Mouse (Mus musculus) ES-Bruce4 (cell line): Measurements from ENCODE around the gene Cracr2b. TPM values are rescaled to one million over a fixed set of nuclear protein-coding genes. Genes with fewer than 3 reads are reported as not detected.

ENCODE experiments used
- H3K27ac ChIP-seq: 2 replicates; pipeline ENCODE4 v1.5.1; 2012; ENCODE audit warnings: low read length, inconsistent platforms; ENCODE audit not compliant: insufficient read depth
- H3K27me3 ChIP-seq: 2 replicates; pipeline ENCODE4 v1.6.1; 2012; ENCODE audit warnings: mild to moderate bottlenecking, low read length, inconsistent platforms; ENCODE audit not compliant: control insufficient read depth, poor library complexity, insufficient read depth, severe bottlenecking
- H3K36me3 ChIP-seq: 2 replicates; pipeline ENCODE4 v1.6.1; 2012; ENCODE audit warnings: inconsistent platforms, mild to moderate bottlenecking, low read length, moderate library complexity; ENCODE audit not compliant: control insufficient read depth, poor library complexity, insufficient read depth, severe bottlenecking
- H3K4me1 ChIP-seq: one replicate; pipeline ENCODE4 v1.8.1; 2011; ENCODE audit warnings: low read length; ENCODE audit not compliant: control insufficient read depth, insufficient read depth
- H3K4me3 ChIP-seq: 2 replicates; pipeline ENCODE4 v1.5.1; 2011; ENCODE audit warnings: low read depth, mild to moderate bottlenecking, low read length
- H3K9ac ChIP-seq: 2 replicates; pipeline ENCODE4 v1.6.1; 2012; ENCODE audit warnings: low read depth, mild to moderate bottlenecking, inconsistent platforms; ENCODE audit not compliant: poor library complexity, severe bottlenecking
- H3K9me3 ChIP-seq: replicated peaks from 2 replicates; pipeline ENCODE4 v1.6.1; 2012; ENCODE audit warnings: mild to moderate bottlenecking, low read length, inconsistent platforms; ENCODE audit not compliant: control insufficient read depth, poor library complexity, insufficient read depth, severe bottlenecking
- CTCF ChIP-seq: IDR thresholded peaks from one replicate; pipeline ENCODE4 v1.8.1; 2011; ENCODE audit warnings: low read depth, low read length
- EP300 ChIP-seq: IDR thresholded peaks from 2 replicates; pipeline ENCODE4 v1.6.1; 2011; ENCODE audit warnings: low read depth, low read length; ENCODE audit not compliant: insufficient read depth
- POLR2A ChIP-seq: IDR thresholded peaks from one replicate; pipeline ENCODE4 v1.8.1; 2011; ENCODE audit warnings: low read length; ENCODE audit not compliant: insufficient read depth
- polyA plus RNA-seq: library from polyadenylated mRNA; stranded (reverse); fragments of >200 nt; gene quantifications from 2 replicates; pipeline ENCODE4 v1.2.4, GENCODE M21; 2011; ENCODE audit warnings: low read depth; ENCODE audit not compliant: missing spikeins, insufficient read depth, insufficient read length

The Cracr2b gene
- polyA plus RNA-seq, 1 experiment = 13.5 TPM

DNA sequence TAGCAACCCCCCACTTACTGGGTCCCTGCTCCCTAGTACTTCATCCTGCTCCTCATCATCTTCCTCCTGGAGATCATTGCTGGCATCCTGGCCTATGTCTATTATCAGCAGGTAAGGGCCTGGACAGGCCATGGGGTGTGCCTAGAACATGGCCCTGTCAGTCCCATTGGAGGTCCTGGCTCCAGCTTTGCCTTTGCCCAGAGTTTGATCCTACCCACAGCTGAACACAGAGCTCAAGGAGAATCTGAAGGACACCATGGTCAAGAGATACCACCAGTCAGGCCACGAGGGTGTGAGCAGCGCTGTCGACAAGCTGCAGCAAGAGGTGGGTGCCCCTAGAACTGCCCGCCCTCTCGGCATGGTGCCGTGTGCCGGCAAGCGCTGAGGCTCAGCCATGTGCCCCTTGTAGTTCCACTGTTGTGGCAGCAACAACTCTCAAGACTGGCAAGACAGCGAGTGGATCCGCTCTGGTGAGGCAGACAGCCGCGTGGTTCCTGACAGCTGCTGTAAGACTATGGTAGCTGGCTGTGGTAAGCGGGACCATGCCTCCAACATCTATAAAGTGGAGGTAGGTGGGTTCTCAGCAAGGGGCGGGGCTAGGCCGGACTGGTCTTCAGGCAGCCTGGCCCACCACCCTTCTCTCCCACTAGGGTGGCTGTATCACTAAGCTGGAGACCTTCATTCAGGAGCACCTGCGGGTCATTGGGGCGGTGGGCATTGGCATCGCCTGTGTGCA, 9.2 kb downstream of the Cracr2b start:
- H3K4me3 ChIP-seq = no peak overlapping the region
- H3K27ac ChIP-seq = no peak overlapping the region
- H3K4me1 ChIP-seq = peaks cover 5% of the 10 kb centered on the region
- no peak overlapping the region for H3K9ac ChIP-seq
- H3K9me3 ChIP-seq = no peaks in the 10 kb centered on the region
- H3K36me3 ChIP-seq = peaks cover 22% of the 10 kb centered on the region
- H3K27me3 ChIP-seq = no peaks in the 10 kb centered on the region
- TF ChIP-seq CTCF (no peak), EP300 (no peak), POLR2A (no peak)

- peaks cover 22% of the 10 kb centered on the region for H3K36me3 ChIP-seq
- H3K9ac ChIP-seq = no peak overlapping the region
- no peaks in the 10 kb centered on the region for H3K27me3 ChIP-seq
- H3K4me1 ChIP-seq = peaks cover 3% of the 10 kb centered on the region
- TF ChIP-seq CTCF = no peak
- no peaks in the 10 kb centered on the region for H3K9me3 ChIP-seq
- no peak overlapping the region for H3K27ac ChIP-seq
- H3K4me3 ChIP-seq = no peak overlapping the region
These were observed 9.7 kb downstream of the Cracr2b start for GRCm38 (mm10) chr7:141470637-141470944.

DNA sequence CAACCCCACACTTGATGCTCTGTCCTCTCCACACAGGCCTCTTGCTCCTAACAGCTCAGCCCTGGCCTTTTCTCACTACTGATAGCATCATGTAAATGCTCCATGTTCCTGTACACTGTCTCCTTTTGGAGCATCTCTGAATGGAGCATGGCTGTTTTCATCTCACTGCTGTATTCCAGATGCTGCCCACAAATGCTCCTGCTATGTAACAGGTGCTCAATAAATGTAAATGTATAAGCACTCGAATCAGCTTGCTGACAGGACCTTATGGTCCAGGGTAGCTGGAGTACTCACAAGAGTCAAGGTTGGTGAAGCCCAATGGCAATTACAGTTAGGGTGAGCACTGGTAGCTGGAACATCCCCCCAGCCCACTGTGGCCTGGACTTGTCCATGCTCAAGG, 10.3 kb downstream of the Cracr2b start:
- H3K36me3 ChIP-seq = peaks cover 22% of the 10 kb centered on the region
- no peak overlapping the region for H3K27ac ChIP-seq
- TF ChIP-seq EP300 (no peak), POLR2A (no peak), CTCF (no peak)
- peaks cover 3% of the 10 kb centered on the region for H3K4me1 ChIP-seq
- H3K4me3 ChIP-seq = no peak overlapping the region
- H3K27me3 ChIP-seq = no peaks in the 10 kb centered on the region
- no peaks in the 10 kb centered on the region for H3K9me3 ChIP-seq
- no peak overlapping the region for H3K9ac ChIP-seq

GRCm38 (mm10) chr7:141472226-141472625, 11.3 kb downstream of the Cracr2b start:
- no peak overlapping the region for H3K27ac ChIP-seq
- no peaks in the 10 kb centered on the region for H3K4me1 ChIP-seq
- H3K4me3 ChIP-seq = no peak overlapping the region
- H3K36me3 ChIP-seq = peaks cover 22% of the 10 kb centered on the region
- no peaks in the 10 kb centered on the region for H3K9me3 ChIP-seq
- TF ChIP-seq EP300 (no peak), POLR2A (no peak), CTCF (no peak)
- H3K27me3 ChIP-seq = no peaks in the 10 kb centered on the region
- H3K9ac ChIP-seq = no peak overlapping the region

DNA sequence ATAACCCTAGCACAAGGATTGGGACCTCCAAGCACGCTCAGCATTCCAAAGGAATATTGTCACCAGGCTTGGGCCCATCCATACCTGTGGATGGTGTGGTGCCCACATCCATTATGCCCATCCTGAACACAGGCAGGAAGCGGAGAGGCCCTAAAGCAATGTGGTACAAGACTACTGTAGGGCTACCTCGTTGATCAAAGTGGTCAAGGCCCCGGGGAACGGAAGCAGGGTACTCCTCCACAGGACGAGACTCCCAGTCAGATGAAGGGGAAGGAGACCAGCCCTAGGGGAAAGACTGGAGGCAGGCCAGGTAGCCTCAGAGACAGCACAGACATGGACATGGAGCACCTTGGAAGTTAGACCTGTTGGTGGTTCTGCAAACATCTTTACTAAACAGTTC, 11.9 kb downstream of the Cracr2b start:
- H3K9ac ChIP-seq = no peak overlapping the region

DNA sequence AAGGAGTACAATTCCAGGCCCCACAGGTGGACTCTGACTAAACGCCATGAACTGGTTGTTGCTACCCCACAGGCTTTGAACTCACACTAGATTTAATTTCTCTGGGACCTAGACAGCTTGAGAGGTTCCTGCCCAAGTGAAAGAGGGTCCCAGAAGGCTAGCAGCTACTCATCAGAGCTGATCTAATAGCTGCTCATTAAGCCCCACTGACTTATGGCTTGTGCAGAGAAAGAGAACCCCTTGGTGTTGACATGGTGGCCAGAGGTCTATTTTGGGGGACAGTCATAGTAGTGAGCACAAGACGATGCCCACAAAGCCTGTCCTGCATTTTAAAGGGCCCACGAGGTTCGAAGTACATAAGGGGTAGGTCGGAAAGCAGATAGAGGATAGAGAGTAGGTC, 13.3 kb downstream of the Cracr2b start:
- no peak for TF ChIP-seq POLR2A
- TF ChIP-seq EP300 = no peak
- TF ChIP-seq CTCF = no peak
- peak overlapping the region; percentile 92 for H3K9ac ChIP-seq
- H3K36me3 ChIP-seq = peaks cover 22% of the 10 kb centered on the region
- H3K27me3 ChIP-seq = no peaks in the 10 kb centered on the region
- no peaks in the 10 kb centered on the region for H3K9me3 ChIP-seq
- H3K27ac ChIP-seq = no peak overlapping the region
- peak overlapping the region; percentile 98 for H3K4me3 ChIP-seq
- H3K4me1 ChIP-seq = no peaks in the 10 kb centered on the region

More for the DNA sequence above, 11.9 kb downstream of the Cracr2b start:
- Histone ChIP-seq H3K4me3 (no peak overlapping the region), H3K27ac (no peak overlapping the region), H3K27me3 (no peaks in the 10 kb centered on the region), H3K36me3 (peaks cover 22% of the 10 kb centered on the region), H3K4me1 (no peaks in the 10 kb centered on the region), H3K9me3 (no peaks in the 10 kb centered on the region)
- no peak for TF ChIP-seq CTCF
- no peak for TF ChIP-seq POLR2A
- no peak for TF ChIP-seq EP300
